12 mouse cellular contexts compared by ENCODE assay signal in the genomic region with DNA sequence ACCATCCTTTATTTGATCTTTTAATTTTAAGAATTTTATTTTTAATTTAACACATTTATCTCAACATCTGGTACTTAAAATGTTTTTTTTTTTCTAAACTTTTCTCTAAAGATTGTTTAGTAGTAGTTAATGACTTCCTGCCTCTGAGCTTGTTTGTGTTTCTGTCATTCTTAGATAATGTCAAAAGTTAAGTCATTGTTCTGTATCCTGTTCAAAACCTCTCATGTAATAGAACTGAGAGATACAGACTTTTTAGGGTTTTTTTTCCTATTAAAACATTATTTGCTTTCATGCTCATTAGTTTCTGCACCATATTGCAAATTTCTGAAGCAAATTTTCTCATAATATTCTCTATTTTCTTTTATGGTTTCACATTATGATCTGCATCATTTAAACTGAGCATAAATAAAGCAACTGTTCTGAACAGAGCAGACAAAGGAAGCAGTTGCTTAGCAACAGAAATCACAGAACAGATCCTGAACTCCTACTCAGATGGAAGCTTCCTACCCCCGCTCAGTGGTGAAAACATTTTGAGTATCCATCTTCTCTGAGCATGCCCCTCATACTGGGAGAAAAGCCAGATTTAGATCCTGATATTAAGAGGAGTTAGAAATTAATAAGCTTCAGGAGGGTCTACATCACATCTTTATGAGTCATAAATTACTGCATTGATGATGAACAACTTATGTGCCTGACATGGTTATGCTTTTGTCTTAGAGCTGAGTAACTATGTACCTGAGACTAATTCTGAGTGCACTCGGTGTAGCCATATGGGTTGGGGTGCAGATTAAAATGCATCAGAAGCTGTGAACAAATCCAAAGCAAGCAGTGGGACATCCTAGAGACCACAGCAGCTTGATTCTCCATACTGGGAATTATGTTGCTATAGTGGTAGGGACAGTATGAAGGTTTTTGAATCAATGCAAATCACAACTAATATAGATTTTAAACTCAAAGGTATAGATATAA.
A peak's percentile ranks its signal among the peaks of the same experiment; 100 is the strongest.
DNase-seq lines count a peak whose midpoint lies in the region; ATAC-seq and TF ChIP-seq lines count a peak whose summit lies in the region.
"Had no signal": no experiment of that assay in that cellular context is flagged by ENCODE, and none has a peak within 500 bp of the region (broad histone marks: within the 10 kb centered on the region; RNA-seq: fewer than 3 reads in every experiment).

No protein-coding gene starts in this region.

- H3K27ac ChIP-seq in hindbrain, embryonic 11.5 days (ENCODE audit: low read depth, low read length) = no peak overlapping the region
- H3K27ac ChIP-seq in hindbrain, embryonic 10.5 days = no peak overlapping the region
- no peak overlapping the region for H3K27ac ChIP-seq in hindbrain, embryonic 13.5 days
- H3K27ac ChIP-seq in intestine, postnatal 0 days (ENCODE audit: low read depth, low read length) = no peak overlapping the region
- H3K27ac ChIP-seq: kidney, postnatal 0 days; stomach, embryonic 15.5 days had no signal

- H3K4me1 ChIP-seq in hindbrain, embryonic 11.5 days (replicated peaks; ENCODE audit: control insufficient read depth, insufficient read depth, low read length) = no peaks in the 10 kb centered on the region
- H3K4me1 ChIP-seq in hindbrain, embryonic 10.5 days (replicated peaks) = peaks cover 7% of the 10 kb centered on the region
- no peaks in the 10 kb centered on the region; the same call in 1 of the 2 replicates for H3K4me1 ChIP-seq in hindbrain, embryonic 13.5 days (replicated peaks)
- no peaks in the 10 kb centered on the region for H3K4me1 ChIP-seq in intestine, postnatal 0 days (replicated peaks; ENCODE audit: control insufficient read depth, insufficient read depth, low read length)
- H3K4me1 ChIP-seq: stomach, embryonic 15.5 days had no signal

- 55% methylated on average over 2 of the region's 2 CpGs for WGBS in hindbrain, embryonic 11.5 days
- 59% methylated on average over 2 of the region's 2 CpGs for WGBS in hindbrain, embryonic 10.5 days
- WGBS in hindbrain, embryonic 13.5 days = 35% methylated on average over 2 of the region's 2 CpGs
- 60% methylated on average over 2 of the region's 2 CpGs for WGBS in intestine, postnatal 0 days

- DNase-seq in hindbrain, embryonic 11.5 days (ENCODE audit: low spot score) = peak; percentile 40
- DNase-seq in hindbrain, embryonic 10.5 days (ENCODE audit: low spot score) = no peak
- DNase-seq in left cerebral cortex, postnatal 25 days (ENCODE audit: low spot score in 2 of 2) = peak; percentile 57 to 92
- peak; percentile 54 to 80 for DNase-seq in right cerebral cortex, postnatal 10 days (ENCODE audit: low spot score in 2 of 2)
- DNase-seq in thymus, postnatal 36 days = no peak
- DNase-seq in adrenal gland, adult 2 months = no peak

- H3K9ac ChIP-seq in hindbrain, embryonic 11.5 days (ENCODE audit: low read depth, low read length) = no peak overlapping the region
- no peak overlapping the region for H3K9ac ChIP-seq in hindbrain, embryonic 13.5 days
- H3K9ac ChIP-seq in intestine, postnatal 0 days (ENCODE audit: low read depth, low read length) = no peak overlapping the region
- H3K9ac ChIP-seq: stomach, embryonic 15.5 days had no signal

- no peak for TF ChIP-seq CTCF in intestine, postnatal 0 days (IDR thresholded peaks at IDR 0.05; ENCODE audit: low read depth)

- intact Hi-C loops in left cerebral cortex, postnatal 25 days (cut with DNase I) = loop anchor here (1.0 to 5.0 kb wide), 2 partner anchors 101 to 197 kb away; no protein-coding TSS in a partner anchor

- H3K4me3 ChIP-seq in hindbrain, embryonic 11.5 days (ENCODE audit: low read depth, low read length) = no peak overlapping the region
- no peak overlapping the region for H3K4me3 ChIP-seq in hindbrain, embryonic 10.5 days
- no peak overlapping the region for H3K4me3 ChIP-seq in hindbrain, embryonic 13.5 days
- no peak overlapping the region for H3K4me3 ChIP-seq in intestine, postnatal 0 days (ENCODE audit: low read depth, low read length)
- H3K4me3 ChIP-seq: erythroblast, embryonic 14.5 days; myocyte; stomach, embryonic 15.5 days had no signal

- no peak overlapping the region for H3K4me2 ChIP-seq in hindbrain, embryonic 11.5 days (replicated peaks; ENCODE audit: low read depth, low read length)
- peak overlapping the region; percentile 8; the same call in 1 of the 2 replicates for H3K4me2 ChIP-seq in hindbrain, embryonic 13.5 days
- H3K4me2 ChIP-seq in intestine, postnatal 0 days (replicated peaks; ENCODE audit: low read depth) = no peak overlapping the region
- H3K4me2 ChIP-seq: stomach, embryonic 15.5 days had no signal

- no peaks in the 10 kb centered on the region for H3K36me3 ChIP-seq in hindbrain, embryonic 11.5 days (ENCODE audit: control insufficient read depth, insufficient read depth, low read length)
- no peaks in the 10 kb centered on the region for H3K36me3 ChIP-seq in hindbrain, embryonic 10.5 days
- H3K36me3 ChIP-seq in hindbrain, embryonic 13.5 days = no peaks in the 10 kb centered on the region
- H3K36me3 ChIP-seq in intestine, postnatal 0 days (ENCODE audit: control insufficient read depth, insufficient read depth) = no peaks in the 10 kb centered on the region
- H3K36me3 ChIP-seq: stomach, embryonic 15.5 days had no signal

- no peaks in the 10 kb centered on the region for H3K9me3 ChIP-seq in hindbrain, embryonic 11.5 days (ENCODE audit: control insufficient read depth, low read length)
- no peaks in the 10 kb centered on the region for H3K9me3 ChIP-seq in hindbrain, embryonic 10.5 days
- H3K9me3 ChIP-seq in hindbrain, embryonic 13.5 days = no peaks in the 10 kb centered on the region
- no peaks in the 10 kb centered on the region for H3K9me3 ChIP-seq in intestine, postnatal 0 days (ENCODE audit: control insufficient read depth)
- H3K9me3 ChIP-seq: stomach, embryonic 15.5 days had no signal

- H3K27me3 ChIP-seq in hindbrain, embryonic 11.5 days (ENCODE audit: control insufficient read depth, insufficient read depth, low read length) = no peaks in the 10 kb centered on the region
- no peaks in the 10 kb centered on the region for H3K27me3 ChIP-seq in hindbrain, embryonic 10.5 days (ENCODE audit: insufficient read depth, poor library complexity, severe bottlenecking)
- no peaks in the 10 kb centered on the region for H3K27me3 ChIP-seq in hindbrain, embryonic 13.5 days
- H3K27me3 ChIP-seq in intestine, postnatal 0 days (replicated peaks; ENCODE audit: control insufficient read depth, insufficient read depth, low read length) = no peaks in the 10 kb centered on the region
- H3K27me3 ChIP-seq: stomach, embryonic 15.5 days had no signal

- peak; percentile 88 for ATAC-seq in hindbrain, embryonic 11.5 days (ENCODE audit: low FRiP score)
- peak; percentile 94 for ATAC-seq in hindbrain, embryonic 13.5 days (ENCODE audit: low FRiP score)
- no peak for ATAC-seq in intestine, postnatal 0 days

Comparison
In these comparisons a context has a peak if more than half of its experiments do, and no peak if none do; other contexts are left out.
1. DNase-seq: peak in hindbrain, embryonic 11.5 days (single experiment), left cerebral cortex, postnatal 25 days (2 of 2) and right cerebral cortex, postnatal 10 days (2 of 2); none in hindbrain, embryonic 10.5 days (single experiment), thymus, postnatal 36 days (0 of 2) and adrenal gland, adult 2 months (single experiment).